Mouse (Mus musculus) neural tube, embryonic 15.5 days (tissue): Measurements from ENCODE around the gene Pltp. TPM values are rescaled to one million over a fixed set of nuclear protein-coding genes. Genes with fewer than 3 reads are reported as not detected.
"Not testable (repeated sequence)": the region's sequence is repeated elsewhere in the genome, so short reads cannot be mapped to it uniquely, and the experiment has no call there.

ENCODE experiments used
- ATAC-seq: fragments of 200-750 bp; cut with Nextera tagmentation; 2 replicates; pipeline ENCODE4 v1.8.0; 2017; ENCODE audit warnings: mild to moderate bottlenecking, moderate TSS enrichment, moderate library complexity; ENCODE audit not compliant: low FRiP score
- H3K27ac ChIP-seq: fragments of 300-500 bp; sonication (generic); replicated peaks from 2 replicates; pipeline ENCODE4 v1.5.1; 2015; ENCODE audit warnings: mild to moderate bottlenecking, inconsistent platforms
- H3K27me3 ChIP-seq: fragments of 300-500 bp; sonication (generic); replicated peaks from 2 replicates; pipeline ENCODE4 v1.6.1; 2015; ENCODE audit warnings: inconsistent platforms
- H3K36me3 ChIP-seq: fragments of 300-500 bp; sonication (generic); 2 replicates; pipeline ENCODE4 v1.6.1; 2015; ENCODE audit warnings: inconsistent platforms
- H3K4me1 ChIP-seq: fragments of 300-500 bp; sonication (generic); 2 replicates; pipeline ENCODE4 v1.6.1; 2015; ENCODE audit warnings: inconsistent platforms
- H3K4me2 ChIP-seq: fragments of 300-500 bp; sonication (generic); 2 replicates; pipeline ENCODE4 v1.6.1; 2015; ENCODE audit warnings: inconsistent platforms, mild to moderate bottlenecking, moderate library complexity
- H3K4me3 ChIP-seq: fragments of 300-500 bp; sonication (generic); replicated peaks from 2 replicates; pipeline ENCODE4 v1.5.1; 2015; ENCODE audit warnings: mild to moderate bottlenecking, inconsistent platforms
- H3K9ac ChIP-seq: fragments of 300-500 bp; sonication (generic); replicated peaks from 2 replicates; pipeline ENCODE4 v1.6.1; 2015; ENCODE audit warnings: mild to moderate bottlenecking, inconsistent platforms
- H3K9me3 ChIP-seq: fragments of 300-500 bp; sonication (generic); replicated peaks from 2 replicates; pipeline ENCODE4 v1.6.1; 2016; ENCODE audit warnings: inconsistent platforms
- WGBS: fragments of 180-500 bp; shearing (Covaris S2); methylation state at CpG from one replicate; pipeline ENCODE4 v1.1.7; 2015; ENCODE audit warnings: mixed read lengths; 5-methylcytosine and 5-hydroxymethylcytosine counted together
- polyA plus RNA-seq: library from polyadenylated mRNA; unstranded; fragments of >200 nt; fragmentation: Nextera tagmentation; extraction: Ambion mirVana; gene quantifications from 2 replicates; pipeline ENCODE4 v1.2.1, GENCODE M21; 2015

Gene Pltp
- polyA plus RNA-seq, 1 experiment from 2014 or later = 117 TPM

DNA sequence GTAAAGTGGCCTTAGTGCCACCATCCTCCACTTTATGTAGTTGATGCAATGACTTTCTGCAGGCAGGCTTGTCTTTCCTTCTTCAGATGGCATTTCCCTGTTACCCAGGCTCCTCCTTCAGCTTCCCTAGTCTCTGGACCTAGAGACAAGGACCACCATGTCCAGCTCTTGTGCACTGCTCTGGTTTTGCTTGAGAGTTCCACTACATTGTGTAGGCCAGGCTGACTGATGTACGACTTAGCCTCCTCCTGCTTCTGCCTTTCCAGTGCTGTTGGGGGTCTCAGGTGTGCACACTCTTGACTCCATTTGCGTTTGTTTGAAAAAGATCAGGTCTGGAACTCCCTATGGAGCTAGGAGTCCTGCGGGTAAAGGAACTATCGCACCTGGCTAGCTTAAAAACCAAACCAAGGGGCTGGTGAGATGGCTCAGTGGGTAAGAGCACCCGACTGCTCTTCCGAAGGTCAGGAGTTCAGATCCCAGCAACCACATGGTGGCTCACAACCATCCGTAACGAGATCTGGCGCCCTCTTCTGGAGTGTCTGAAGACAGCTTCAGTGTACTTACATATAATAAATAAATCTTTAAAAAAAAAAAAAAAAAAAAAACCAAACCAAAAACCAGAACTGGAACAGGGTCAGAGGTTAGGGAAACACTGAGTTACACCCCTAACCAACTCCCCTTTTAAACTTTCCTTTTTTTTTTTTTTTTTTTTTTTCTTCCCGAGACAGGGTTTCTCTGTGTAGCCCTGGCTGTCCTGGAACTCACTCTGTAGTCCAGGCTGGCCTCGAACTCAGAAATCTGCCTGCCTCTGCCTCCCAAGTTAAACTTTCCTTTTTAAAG, 20.1 kb upstream of the Pltp start:
- ATAC-seq, H3K9ac ChIP-seq, H3K9me3 ChIP-seq, H3K27me3 ChIP-seq, H3K36me3 ChIP-seq: not testable (repeated sequence)
- peak overlapping the region; percentile 100; the same call in 1 of the 2 replicates for H3K27ac ChIP-seq
- peak overlapping the region; percentile 89 for H3K4me3 ChIP-seq
- peak overlapping the region; percentile 96 for H3K4me2 ChIP-seq
- WGBS = 71% methylated on average over 11 of the region's 11 CpGs
- H3K4me1 ChIP-seq = peaks cover 43% of the 10 kb centered on the region

DNA sequence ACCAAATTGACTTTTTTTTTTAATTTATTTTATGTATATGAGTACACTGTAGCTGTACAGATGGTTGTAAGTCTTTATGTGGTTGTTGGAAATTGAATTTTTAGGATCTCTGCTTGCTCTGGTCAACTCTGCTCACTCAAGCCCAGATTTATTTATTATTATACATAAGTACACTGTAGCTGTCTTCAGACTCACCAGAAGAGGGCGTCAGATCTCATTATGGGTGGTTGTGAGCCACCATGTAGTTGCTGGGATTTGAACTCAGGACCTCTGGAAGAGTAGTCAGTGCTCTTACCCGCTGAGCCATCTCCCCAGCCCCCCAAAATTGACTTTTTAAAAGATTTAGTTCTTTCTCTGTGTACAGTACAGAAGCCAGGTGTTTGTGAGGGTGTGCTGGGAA, 18.1 kb upstream of the Pltp start:
- peaks cover 35% of the 10 kb centered on the region for H3K4me1 ChIP-seq
- not testable (repeated sequence) for H3K4me2 ChIP-seq, H3K9ac ChIP-seq, H3K27me3 ChIP-seq, H3K4me3 ChIP-seq, H3K27ac ChIP-seq, ATAC-seq, H3K36me3 ChIP-seq, H3K9me3 ChIP-seq
- WGBS = 57% methylated on average over 2 of the region's 2 CpGs

DNA sequence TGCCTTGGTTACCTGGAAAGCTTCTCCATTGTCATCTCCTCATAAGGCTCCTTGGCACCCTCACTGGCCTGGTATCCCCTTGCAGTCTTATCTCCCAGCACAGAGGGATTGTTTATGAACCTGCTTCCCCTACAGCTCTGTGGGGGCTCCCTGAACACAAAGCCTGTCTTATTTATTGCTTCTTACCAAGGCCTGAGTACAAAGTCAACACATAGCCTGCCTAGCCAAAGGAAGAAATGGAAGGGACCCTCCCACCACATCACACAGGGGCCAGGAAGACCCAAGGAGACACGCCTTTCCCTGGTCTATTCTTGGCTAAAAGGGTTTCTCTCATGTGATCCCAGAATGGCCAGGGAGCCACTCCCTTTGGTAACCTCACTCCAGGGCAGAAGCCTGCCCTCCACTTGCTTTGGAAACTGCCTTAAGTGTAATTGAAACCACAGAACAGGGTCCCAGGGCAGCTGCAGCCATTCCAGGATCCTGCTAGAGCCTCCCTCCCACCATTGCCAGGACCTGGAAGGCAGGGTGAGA, 16.8 kb upstream of the Pltp start:
- peaks cover 28% of the 10 kb centered on the region for H3K4me1 ChIP-seq
- H3K9me3 ChIP-seq = no peaks in the 10 kb centered on the region
- no peak overlapping the region for H3K4me2 ChIP-seq
- WGBS = 0% methylated on average over 1 of the region's 1 CpGs
- H3K27ac ChIP-seq = peak overlapping the region; percentile 65
- H3K27me3 ChIP-seq = no peaks in the 10 kb centered on the region
- no peaks in the 10 kb centered on the region for H3K36me3 ChIP-seq
- no peak overlapping the region for H3K4me3 ChIP-seq
- no peak for ATAC-seq
- H3K9ac ChIP-seq = no peak overlapping the region; the same call in 1 of the 2 replicates

DNA sequence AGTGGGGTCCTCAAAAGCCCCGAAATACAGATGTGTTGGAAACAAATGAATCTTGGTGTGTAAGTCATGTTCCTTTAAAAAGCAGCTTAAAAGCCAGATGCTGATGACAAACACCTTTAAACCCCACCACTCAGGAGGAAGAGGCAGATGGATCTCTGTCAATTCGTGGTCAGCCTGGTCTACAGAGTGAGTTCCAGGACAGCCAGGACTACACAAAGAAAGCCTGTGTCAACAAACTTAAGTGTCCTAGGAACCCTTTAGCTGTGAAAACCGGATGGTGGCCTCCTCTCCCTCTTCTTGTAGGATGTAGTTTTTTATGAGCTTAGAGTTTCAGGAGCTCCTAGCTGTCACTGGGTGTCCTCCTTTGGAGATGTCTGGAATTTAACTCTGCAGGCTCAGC, 16.1 kb upstream of the Pltp start:
- Histone ChIP-seq H3K4me1 (peaks cover 26% of the 10 kb centered on the region), H3K4me2 (no peak overlapping the region), H3K36me3 (no peaks in the 10 kb centered on the region), H3K27me3 (no peaks in the 10 kb centered on the region), H3K9ac (no peak overlapping the region), H3K27ac (peak overlapping the region; percentile 65; the same call in 1 of the 2 replicates), H3K9me3 (no peaks in the 10 kb centered on the region), H3K4me3 (no peak overlapping the region)
- 49% methylated on average over 3 of the region's 3 CpGs for WGBS
- ATAC-seq = no peak

DNA sequence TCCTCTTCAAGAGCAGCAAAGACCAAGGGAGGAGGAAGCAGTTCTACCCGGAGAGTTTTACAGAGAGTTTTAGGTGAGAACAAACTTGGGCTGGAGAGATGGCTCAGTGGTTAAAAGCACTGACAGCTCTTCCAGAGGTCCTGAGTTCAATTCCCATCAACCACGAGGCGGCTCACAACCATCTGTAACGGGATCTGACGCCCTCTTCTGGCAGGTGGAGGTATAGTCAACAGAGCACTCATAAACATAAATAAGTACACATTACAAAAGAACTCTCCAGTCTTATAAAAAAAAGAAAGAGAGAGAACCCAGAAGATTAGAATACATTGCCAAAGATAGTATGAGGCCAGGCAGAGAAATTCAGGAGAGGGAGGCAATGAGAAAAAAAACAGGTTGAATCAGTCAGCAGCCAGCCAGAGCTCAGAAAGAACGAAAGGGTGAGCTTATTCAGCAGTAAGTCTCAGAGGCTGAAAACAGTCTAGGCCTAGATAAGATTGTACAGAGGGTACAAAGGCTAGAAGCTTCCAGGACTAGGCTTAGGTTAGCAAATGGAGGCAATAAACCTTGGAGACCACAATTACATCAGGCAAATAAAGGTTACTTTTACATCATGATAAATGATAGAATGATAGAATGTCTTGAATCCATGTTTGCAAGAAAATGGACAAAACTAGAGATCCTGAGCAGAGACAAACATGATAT, 14.2 kb upstream of the Pltp start:
- no peak overlapping the region for H3K4me3 ChIP-seq
- H3K4me1 ChIP-seq = 0 out of 2 replicates have a peak, but pooled peaks cover 12% of the 10 kb centered on the region
- no peak overlapping the region for H3K4me2 ChIP-seq
- H3K9ac ChIP-seq = no peak overlapping the region
- H3K36me3 ChIP-seq = no peaks in the 10 kb centered on the region
- 60% methylated on average over 6 of the region's 6 CpGs for WGBS
- H3K27me3 ChIP-seq = no peaks in the 10 kb centered on the region
- H3K27ac ChIP-seq = no peak overlapping the region
- H3K9me3 ChIP-seq = no peaks in the 10 kb centered on the region
- ATAC-seq = no peak

DNA sequence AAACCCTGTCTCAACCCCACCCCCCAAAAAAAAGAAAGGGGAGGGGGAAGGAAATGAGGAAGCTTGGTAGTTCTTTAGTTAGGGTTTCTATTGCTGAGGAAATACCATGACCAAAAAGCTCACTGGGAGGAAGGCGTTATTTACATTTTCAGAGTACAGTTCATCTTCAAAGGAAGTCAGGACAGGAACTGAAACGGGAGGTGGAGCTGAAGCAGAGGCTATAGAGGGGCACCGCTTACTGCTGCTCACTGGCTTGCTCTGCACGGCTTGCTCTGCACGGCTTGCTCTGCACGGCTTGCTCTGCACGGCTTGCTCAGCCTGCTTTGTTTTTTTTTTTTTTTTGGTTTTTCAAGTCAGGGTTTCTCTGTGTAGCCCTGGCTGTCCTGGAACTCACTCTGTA, 11.0 kb upstream of the Pltp start:
- 84% methylated on average over 7 of the region's 7 CpGs for WGBS

DNA sequence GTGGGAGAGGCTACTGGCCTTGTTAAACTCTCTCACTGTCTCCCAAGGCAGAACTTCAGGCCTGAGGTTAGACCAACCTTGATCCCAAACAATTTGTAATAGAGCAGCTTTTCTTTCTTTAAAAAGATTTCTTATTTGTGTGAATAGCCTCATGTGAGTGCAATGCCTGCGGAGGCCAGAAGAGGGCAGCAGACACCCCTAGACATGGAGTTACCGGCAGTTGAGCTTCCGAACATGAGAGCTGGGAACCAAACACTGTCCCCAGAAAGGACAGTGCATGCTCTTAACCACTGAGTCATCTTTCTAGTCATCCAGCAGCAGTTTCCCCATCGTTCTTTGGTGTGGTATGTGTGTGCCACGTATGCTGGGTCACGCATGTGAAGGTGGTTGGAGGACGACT, 10.1 kb upstream of the Pltp start:
- Histone ChIP-seq H3K4me2 (no peak overlapping the region), H3K4me1 (no peaks in the 10 kb centered on the region), H3K9ac (no peak overlapping the region), H3K27ac (0 out of 2 replicates have a peak overlapping the region, but pooled peaks have one; percentile 0), H3K36me3 (no peaks in the 10 kb centered on the region), H3K9me3 (no peaks in the 10 kb centered on the region), H3K4me3 (no peak overlapping the region), H3K27me3 (no peaks in the 10 kb centered on the region)
- 94% methylated on average over 7 of the region's 7 CpGs for WGBS
- no peak for ATAC-seq

More for the DNA sequence above, 11.0 kb upstream of the Pltp start:
- Histone ChIP-seq H3K9me3 (no peaks in the 10 kb centered on the region), H3K4me1 (no peaks in the 10 kb centered on the region), H3K9ac (no peak overlapping the region), H3K4me2 (no peak overlapping the region), H3K4me3 (no peak overlapping the region), H3K27me3 (no peaks in the 10 kb centered on the region), H3K27ac (no peak overlapping the region), H3K36me3 (no peaks in the 10 kb centered on the region)
- ATAC-seq = no peak

DNA sequence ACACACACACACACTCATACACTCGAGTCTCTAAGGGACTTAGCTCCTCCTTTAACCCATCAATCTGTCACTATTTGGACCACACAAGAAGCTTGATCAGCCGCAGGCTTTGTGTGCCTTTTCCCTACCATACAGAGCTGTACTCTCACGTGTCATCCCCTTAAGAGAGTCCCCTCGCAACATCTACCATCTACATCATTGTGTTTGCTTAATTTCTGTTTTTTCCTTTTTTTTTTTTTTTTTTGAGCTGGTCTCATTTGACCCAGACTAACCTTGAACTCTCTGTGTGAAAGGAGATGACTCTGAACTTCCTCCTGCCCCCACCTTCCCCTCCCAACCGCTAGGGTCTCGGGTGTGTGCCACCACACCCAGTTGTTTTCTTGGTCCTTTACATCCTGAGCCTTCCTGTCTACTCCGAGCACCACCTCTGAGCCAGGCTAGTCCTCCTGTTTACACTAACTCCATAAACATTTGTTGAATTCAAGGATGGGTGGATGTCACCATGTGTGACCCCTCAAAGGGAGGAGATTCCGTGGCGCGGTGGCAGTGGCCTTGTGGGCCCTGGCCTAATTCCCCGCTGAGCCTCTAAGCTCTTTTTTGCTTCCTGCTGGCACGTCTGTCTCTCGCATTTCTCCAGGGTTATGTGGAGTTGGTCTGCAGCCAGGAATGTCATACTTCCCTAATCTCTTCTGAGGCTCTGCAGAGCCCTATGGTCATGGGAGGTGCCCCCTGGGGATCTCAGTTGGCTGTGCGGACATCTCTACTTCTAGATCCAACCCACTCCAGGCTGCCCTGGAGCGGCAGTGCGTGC, 9.4 kb upstream of the Pltp start:
- H3K27me3 ChIP-seq = no peaks in the 10 kb centered on the region
- no peak overlapping the region for H3K9ac ChIP-seq
- no peaks in the 10 kb centered on the region for H3K36me3 ChIP-seq
- 63% methylated on average over 16 of the region's 16 CpGs for WGBS
- H3K27ac ChIP-seq = 0 out of 2 replicates have a peak overlapping the region, but pooled peaks have one; percentile 0
- H3K4me2 ChIP-seq = no peak overlapping the region
- H3K4me3 ChIP-seq = no peak overlapping the region
- 0 out of 2 replicates have a peak, but pooled peaks cover 3% of the 10 kb centered on the region for H3K4me1 ChIP-seq
- ATAC-seq = no peak
- H3K9me3 ChIP-seq = no peaks in the 10 kb centered on the region

DNA sequence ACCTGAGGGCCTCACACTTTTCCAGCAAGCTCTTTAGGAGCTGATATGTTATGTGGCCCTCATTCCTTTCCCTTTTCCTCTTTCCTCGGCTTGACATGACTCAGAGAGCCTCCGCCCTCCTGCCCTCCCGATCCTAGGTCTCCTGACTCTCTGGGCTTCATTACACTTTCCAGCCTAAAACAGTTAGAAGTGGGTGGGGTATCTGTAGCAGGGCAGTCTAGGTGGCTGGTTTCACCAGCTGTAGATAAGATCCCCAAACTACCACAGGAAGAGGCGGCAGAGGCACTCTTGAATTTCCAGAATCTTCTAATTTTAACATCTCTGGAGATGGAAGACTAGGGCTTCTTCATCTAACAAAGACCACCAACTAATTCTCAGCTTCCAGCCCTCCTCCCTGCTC, 7.1 kb upstream of the Pltp start:
- no peak for ATAC-seq
- Histone ChIP-seq H3K36me3 (no peaks in the 10 kb centered on the region), H3K9ac (no peak overlapping the region), H3K27ac (no peak overlapping the region), H3K27me3 (peaks cover 6% of the 10 kb centered on the region; the same call in 1 of the 2 replicates), H3K4me3 (no peak overlapping the region), H3K9me3 (no peaks in the 10 kb centered on the region), H3K4me1 (peaks cover 3% of the 10 kb centered on the region; the same call in 1 of the 2 replicates), H3K4me2 (no peak overlapping the region)
- WGBS = 83% methylated on average over 4 of the region's 4 CpGs

DNA sequence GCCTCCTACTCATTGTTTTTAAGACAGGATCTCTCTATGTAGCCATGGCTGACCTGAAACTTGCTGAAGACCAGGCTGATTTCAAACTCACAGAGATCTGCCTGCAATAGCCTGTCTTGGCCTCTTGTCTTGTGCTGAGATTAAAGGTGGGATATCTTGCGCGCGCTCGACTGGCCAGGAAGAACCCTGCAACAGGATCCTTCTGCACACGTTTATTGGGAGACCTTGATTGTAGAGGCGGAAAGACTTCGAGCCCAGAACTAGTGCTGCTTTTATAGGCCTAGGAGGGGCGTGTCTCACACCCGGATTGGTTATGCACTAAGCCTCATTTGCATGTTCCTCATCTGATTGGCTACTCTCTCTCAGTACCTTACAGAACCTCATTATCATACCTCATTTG, 5.9 kb upstream of the Pltp start:
- H3K36me3 ChIP-seq, ATAC-seq, H3K27ac ChIP-seq, H3K9ac ChIP-seq, H3K9me3 ChIP-seq, H3K4me1 ChIP-seq, H3K4me2 ChIP-seq, H3K4me3 ChIP-seq: not testable (repeated sequence)
- peaks cover 15% of the 10 kb centered on the region for H3K27me3 ChIP-seq
- 90% methylated on average over 8 of the region's 9 CpGs for WGBS

DNA sequence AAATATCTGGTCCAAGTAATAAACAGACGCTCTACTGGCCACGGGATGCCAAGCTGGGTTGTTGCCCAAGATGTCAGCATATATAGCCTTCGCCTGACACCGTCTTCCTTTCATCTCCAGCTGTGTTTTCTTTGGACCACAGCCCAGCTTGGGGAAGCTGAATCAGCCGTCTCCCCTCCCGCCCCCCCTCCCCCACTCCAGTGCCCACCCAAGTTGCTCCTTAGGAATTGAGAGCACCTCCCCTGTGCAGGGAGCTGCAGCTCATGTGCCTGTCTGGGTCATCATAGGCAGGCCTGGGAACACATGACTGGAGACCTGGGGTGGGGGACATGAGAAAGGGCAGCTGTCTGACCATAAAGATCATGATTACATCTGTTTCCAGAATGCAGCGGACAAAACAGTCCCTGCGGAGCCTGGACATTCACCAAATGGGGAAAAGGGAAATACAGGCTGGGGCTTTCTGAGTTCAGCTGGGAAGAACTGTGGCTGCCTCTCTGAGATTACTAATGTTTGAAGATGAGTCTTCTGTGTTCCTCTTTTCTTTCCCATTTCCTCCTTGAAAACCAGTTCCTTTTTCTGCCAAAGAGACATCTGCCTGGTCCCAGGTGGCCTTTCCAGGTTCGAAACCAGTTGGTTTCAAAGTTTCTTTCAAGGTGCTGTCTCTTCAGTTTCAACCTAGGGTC, 4.8 kb upstream of the Pltp start:
- ATAC-seq = no peak
- no peak overlapping the region for H3K4me3 ChIP-seq
- no peaks in the 10 kb centered on the region for H3K9me3 ChIP-seq
- no peak overlapping the region for H3K4me2 ChIP-seq
- H3K27ac ChIP-seq = peak overlapping the region; percentile 77
- no peaks in the 10 kb centered on the region for H3K36me3 ChIP-seq
- H3K27me3 ChIP-seq = peaks cover 26% of the 10 kb centered on the region
- H3K9ac ChIP-seq = no peak overlapping the region
- WGBS = 36% methylated on average over 9 of the region's 9 CpGs
- peaks cover 12% of the 10 kb centered on the region for H3K4me1 ChIP-seq
